Mouse (Mus musculus) hindbrain, embryonic 14.5 days (tissue): Measurements from ENCODE around the gene Acot11. TPM values are rescaled to one million over a fixed set of nuclear protein-coding genes. Genes with fewer than 3 reads are reported as not detected.
A peak's percentile ranks its signal among the peaks of the same experiment; 100 is the strongest.
"Not testable (repeated sequence)": the region's sequence is repeated elsewhere in the genome, so short reads cannot be mapped to it uniquely, and the experiment has no call there.

Experiments
- ATAC-seq: fragments of 200-750 bp; cut with Nextera tagmentation; 2 replicates; pipeline ENCODE4 v1.8.0; 2017; ENCODE audit warnings: moderate number of reproducible peaks, mild to moderate bottlenecking, moderate TSS enrichment, moderate library complexity; ENCODE audit not compliant: low FRiP score
- DNase-seq: peaks from one replicate; pipeline ENCODE4 v3.0.0-alpha.2; 2015; ENCODE audit warnings: low spot score
- H3K27ac ChIP-seq: fragments of 300-500 bp; sonication (generic); 2 replicates; pipeline ENCODE4 v1.5.1; 2014; ENCODE audit warnings: mild to moderate bottlenecking, moderate library complexity
- H3K27me3 ChIP-seq: fragments of 300-500 bp; sonication (generic); 2 replicates; pipeline ENCODE4 v1.6.1; 2014; ENCODE audit warnings: mild to moderate bottlenecking, low read length, mixed read lengths; ENCODE audit not compliant: control insufficient read depth, insufficient read depth
- H3K36me3 ChIP-seq: fragments of 300-500 bp; sonication (generic); replicated peaks from 2 replicates; pipeline ENCODE4 v1.6.1; 2014; ENCODE audit not compliant: control insufficient read depth, insufficient read depth
- H3K4me1 ChIP-seq: fragments of 300-500 bp; sonication (generic); replicated peaks from 2 replicates; pipeline ENCODE4 v1.6.1; 2014; ENCODE audit warnings: antibody characterized with exemption, low read length, mixed read lengths; ENCODE audit not compliant: control insufficient read depth, insufficient read depth
- H3K4me2 ChIP-seq: fragments of 300-500 bp; sonication (generic); replicated peaks from 2 replicates; pipeline ENCODE4 v1.6.1; 2014; ENCODE audit warnings: mild to moderate bottlenecking, moderate library complexity
- H3K4me3 ChIP-seq: fragments of 300-500 bp; sonication (generic); replicated peaks from 2 replicates; pipeline ENCODE4 v1.5.1; 2014; ENCODE audit warnings: mild to moderate bottlenecking, low read length
- H3K9ac ChIP-seq: fragments of 300-500 bp; sonication (generic); 2 replicates; pipeline ENCODE4 v1.6.1; 2014
- H3K9me3 ChIP-seq: fragments of 300-500 bp; sonication (generic); 2 replicates; pipeline ENCODE4 v1.6.1; 2016; ENCODE audit warnings: low read length; ENCODE audit not compliant: control insufficient read depth
- WGBS: fragments of 180-500 bp; shearing (Covaris S2); extraction: QIAGEN DNeasy Blood & Tissue Kit; methylation state at CpG from one replicate; pipeline ENCODE4 v1.1.7; 2014; 5-methylcytosine and 5-hydroxymethylcytosine counted together
- polyA plus RNA-seq: library from polyadenylated mRNA; unstranded; fragments of >200 nt; fragmentation: Nextera tagmentation; extraction: Ambion mirVana; gene quantifications from 2 replicates; pipeline ENCODE4 v1.2.1, GENCODE M21; 2014

Acot11 gene
- polyA plus RNA-seq, 1 experiment from 2014 or later: 2.0 TPM

GRCm38 (mm10) chr4:106798908-106799546 is 5.8 kb downstream of the Acot11 start:
- 74% methylated on average over 10 of the region's 10 CpGs for WGBS
- H3K9ac ChIP-seq: no peak overlapping the region
- no peaks in the 10 kb centered on the region for H3K4me1 ChIP-seq
- DNase-seq (no peak), ATAC-seq (no peak)
- H3K4me2 ChIP-seq: no peak overlapping the region
- H3K36me3 ChIP-seq: no peaks in the 10 kb centered on the region
- no peak overlapping the region for H3K4me3 ChIP-seq
- H3K27me3 ChIP-seq: peaks cover 2% of the 10 kb centered on the region; the same call in 1 of the 2 replicates
- no peak overlapping the region for H3K27ac ChIP-seq
- no peaks in the 10 kb centered on the region for H3K9me3 ChIP-seq

DNA sequence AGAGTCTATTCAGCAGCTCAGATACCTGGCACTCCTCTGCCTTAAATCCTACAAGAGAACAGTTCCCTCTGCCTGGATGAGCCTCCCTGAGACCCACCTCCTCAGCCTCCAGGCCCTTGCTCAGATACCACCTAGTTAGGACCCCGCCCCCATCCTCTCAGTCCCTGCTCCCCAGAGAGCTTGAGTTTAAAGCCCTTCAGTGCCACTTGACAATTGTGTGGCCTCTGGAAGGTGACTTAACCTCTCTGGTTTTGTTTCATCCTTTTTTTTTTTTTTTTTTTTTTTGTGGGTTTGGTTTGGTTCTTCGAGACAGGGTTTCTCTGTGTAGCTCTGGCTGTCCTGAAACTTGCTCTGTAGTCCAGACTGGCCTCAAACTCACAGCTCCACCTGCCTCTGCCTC is 9.5 kb downstream of the Acot11 start:
- H3K27ac ChIP-seq: no peak overlapping the region

GRCm38 (mm10) chr4:106794247-106794646 is 10.6 kb downstream of the Acot11 start:
- H3K9ac ChIP-seq: no peak overlapping the region
- H3K9me3 ChIP-seq: no peaks in the 10 kb centered on the region
- no peak overlapping the region for H3K4me3 ChIP-seq
- no peaks in the 10 kb centered on the region for H3K27me3 ChIP-seq
- 95% methylated on average over 7 of the region's 7 CpGs for WGBS
- DNase-seq (no peak), ATAC-seq (no peak)
- H3K4me1 ChIP-seq: no peaks in the 10 kb centered on the region
- H3K36me3 ChIP-seq: no peaks in the 10 kb centered on the region
- H3K27ac ChIP-seq: no peak overlapping the region
- H3K4me2 ChIP-seq: no peak overlapping the region

More for the DNA sequence above, 9.5 kb downstream of the Acot11 start:
- H3K4me2 ChIP-seq: no peak overlapping the region
- H3K4me1 ChIP-seq: no peaks in the 10 kb centered on the region
- no peaks in the 10 kb centered on the region for H3K36me3 ChIP-seq
- WGBS: 96% methylated on average over 2 of the region's 2 CpGs
- no peaks in the 10 kb centered on the region for H3K9me3 ChIP-seq
- H3K27me3 ChIP-seq: no peaks in the 10 kb centered on the region
- ATAC-seq: no peak
- DNase-seq: no peak
- no peak overlapping the region for H3K9ac ChIP-seq
- no peak overlapping the region for H3K4me3 ChIP-seq

GRCm38 (mm10) chr4:106793826-106794225 is 11.0 kb downstream of the Acot11 start:
- not testable (repeated sequence) for H3K4me2 ChIP-seq, H3K4me3 ChIP-seq, DNase-seq, ATAC-seq, H3K27me3 ChIP-seq, H3K4me1 ChIP-seq, H3K27ac ChIP-seq, H3K36me3 ChIP-seq, H3K9ac ChIP-seq, H3K9me3 ChIP-seq
- 92% methylated on average over 9 of the region's 9 CpGs for WGBS

- Histone ChIP-seq H3K27ac (no peak overlapping the region), H3K4me3 (no peak overlapping the region), H3K9me3 (no peaks in the 10 kb centered on the region), H3K9ac (no peak overlapping the region), H3K36me3 (no peaks in the 10 kb centered on the region), H3K27me3 (no peaks in the 10 kb centered on the region), H3K4me2 (no peak overlapping the region), H3K4me1 (peaks cover 7% of the 10 kb centered on the region)
- no peak for DNase-seq
- no peak for ATAC-seq
Observed at GRCm38 (mm10) chr4:106792276-106792675, 12.5 kb downstream of the Acot11 start.

DNA sequence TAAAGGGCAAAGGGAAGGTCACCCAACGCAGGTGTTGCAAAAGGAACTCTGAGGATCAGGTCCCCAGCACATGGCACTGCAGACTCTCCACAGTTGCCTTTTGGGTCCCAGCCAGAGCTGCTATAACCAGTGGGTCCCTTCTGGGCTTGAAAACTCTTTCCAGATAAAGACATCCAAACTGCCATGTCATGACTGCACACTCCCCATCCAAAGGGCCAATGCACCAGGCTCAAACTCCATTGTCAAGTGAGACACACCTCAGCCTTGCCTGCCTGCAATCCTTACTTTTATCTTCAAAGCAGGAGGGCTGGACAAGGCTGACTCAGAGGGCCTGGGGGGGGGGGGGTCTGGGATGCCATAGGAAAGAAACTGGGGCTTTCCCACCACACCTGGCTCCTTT is 13.9 kb downstream of the Acot11 start:
- H3K27ac ChIP-seq: no peak overlapping the region
- DNase-seq (no peak), ATAC-seq (no peak)
- WGBS: 85% methylated on average over 1 of the region's 1 CpGs
- H3K4me3 ChIP-seq: no peak overlapping the region
- H3K9me3 ChIP-seq: no peaks in the 10 kb centered on the region
- H3K9ac ChIP-seq: no peak overlapping the region
- H3K4me2 ChIP-seq: no peak overlapping the region
- no peaks in the 10 kb centered on the region for H3K27me3 ChIP-seq
- no peaks in the 10 kb centered on the region for H3K36me3 ChIP-seq
- peaks cover 19% of the 10 kb centered on the region for H3K4me1 ChIP-seq

- not testable (repeated sequence) for H3K4me3 ChIP-seq, H3K27me3 ChIP-seq, H3K9ac ChIP-seq, DNase-seq, ATAC-seq, H3K4me2 ChIP-seq, H3K27ac ChIP-seq, H3K9me3 ChIP-seq, H3K36me3 ChIP-seq
- H3K4me1 ChIP-seq: peaks cover 26% of the 10 kb centered on the region
- WGBS: 84% methylated on average over 5 of the region's 5 CpGs
Observed at GRCm38 (mm10) chr4:106790218-106790617, 14.6 kb downstream of the Acot11 start.

GRCm38 (mm10) chr4:106789705-106790104 is 15.1 kb downstream of the Acot11 start:
- Histone ChIP-seq H3K36me3 (no peaks in the 10 kb centered on the region), H3K9ac (no peak overlapping the region), H3K4me3 (no peak overlapping the region), H3K4me2 (no peak overlapping the region), H3K4me1 (peaks cover 26% of the 10 kb centered on the region), H3K27ac (no peak overlapping the region), H3K27me3 (no peaks in the 10 kb centered on the region), H3K9me3 (no peaks in the 10 kb centered on the region)
- 62% methylated on average over 9 of the region's 9 CpGs for WGBS
- ATAC-seq: no peak
- peak; percentile 44 for DNase-seq

- 86% methylated on average over 11 of the region's 11 CpGs for WGBS
- peaks cover 26% of the 10 kb centered on the region for H3K4me1 ChIP-seq
- H3K36me3 ChIP-seq: no peaks in the 10 kb centered on the region
- H3K4me2 ChIP-seq: no peak overlapping the region
- DNase-seq (no peak), ATAC-seq (no peak)
- H3K27me3 ChIP-seq: no peaks in the 10 kb centered on the region
- H3K4me3 ChIP-seq: no peak overlapping the region
- H3K9me3 ChIP-seq: no peaks in the 10 kb centered on the region
- H3K9ac ChIP-seq: no peak overlapping the region
- H3K27ac ChIP-seq: no peak overlapping the region
Observed at GRCm38 (mm10) chr4:106788627-106789026, 16.2 kb downstream of the Acot11 start.

- no peak overlapping the region for H3K27ac ChIP-seq
- no peak overlapping the region for H3K9ac ChIP-seq
- no peak overlapping the region for H3K4me2 ChIP-seq
- H3K9me3 ChIP-seq: no peaks in the 10 kb centered on the region
- no peak overlapping the region for H3K4me3 ChIP-seq
- no peaks in the 10 kb centered on the region for H3K27me3 ChIP-seq
- 55% methylated on average over 7 of the region's 7 CpGs for WGBS
- peaks cover 26% of the 10 kb centered on the region for H3K4me1 ChIP-seq
- ATAC-seq (no peak), DNase-seq (no peak)
- H3K36me3 ChIP-seq: no peaks in the 10 kb centered on the region
Observed at GRCm38 (mm10) chr4:106787830-106788229, 17.0 kb downstream of the Acot11 start.
